Mouse (Mus musculus): ENCODE results near the gene Flt3.

DNA sequence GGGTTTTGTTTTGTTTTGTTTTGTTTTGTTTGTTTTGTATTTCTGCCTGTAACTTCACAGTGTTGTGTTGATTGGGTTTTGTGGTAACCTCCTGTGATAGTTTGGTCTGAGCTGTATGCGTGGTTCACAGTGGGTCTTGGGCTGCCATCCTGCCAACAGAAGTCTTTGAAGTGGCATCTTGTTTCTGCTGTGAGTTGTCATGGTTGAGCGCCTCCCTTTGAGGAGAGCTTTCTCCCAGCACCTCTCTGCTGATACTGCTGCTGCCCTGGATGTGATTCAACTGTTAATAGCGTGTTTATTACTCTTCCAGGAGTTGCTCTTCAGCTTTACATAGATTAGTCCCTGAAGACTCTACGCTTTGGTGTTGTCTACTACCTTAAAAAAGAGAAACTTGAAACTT is 48.2 kb upstream of the Flt3 start:
- no peak for TF ChIP-seq CTCF (conservative IDR thresholded peaks at IDR 0.05 in 1 of 2, IDR thresholded peaks at IDR 0.05 in 1 of 2; ENCODE audit: low read depth in 2 of 2, low read length in 2 of 2)
- TF ChIP-seq USF2 (conservative IDR thresholded peaks at IDR 0.05; ENCODE audit: low read depth, low read length), result no peak
- no peak for TF ChIP-seq USF1 (IDR thresholded peaks at IDR 0.05; ENCODE audit: low read depth, low read length)
